Mouse (Mus musculus): Measurements from ENCODE around the gene Itprid2. TPM values are rescaled to one million over a fixed set of nuclear protein-coding genes. Genes with fewer than 3 reads are reported as not detected.

Itprid2 gene
- polyA plus RNA-seq, 1 experiment, result 19.0 TPM

GRCm38 (mm10) chr2:79698166-79698565 lies 63.0 kb downstream of the Itprid2 start:
- DNase-seq (ENCODE audit: extremely low spot score in 1 of 2, low spot score in 1 of 2), result peak in 1 of 2 experiments; percentile 52

- no peak for DNase-seq (ENCODE audit: extremely low spot score in 1 of 2, low spot score in 1 of 2)
These were observed 69.6 kb downstream of the Itprid2 start for GRCm38 (mm10) chr2:79704773-79705172.

GRCm38 (mm10) chr2:79707575-79707974 lies 72.4 kb downstream of the Itprid2 start, which contains the start of gene Ppp1r1c:
TSS of gene Ppp1r1c (plus strand) at chr2:79707780.
- DNase-seq (ENCODE audit: extremely low spot score in 1 of 2, low spot score in 1 of 2), result no peak

GRCm38 (mm10) chr2:79713662-79714091 lies 78.5 kb downstream of the Itprid2 start:
- DNase-seq (ENCODE audit: extremely low spot score in 1 of 2, low spot score in 1 of 2), result no peak

GRCm38 (mm10) chr2:79714745-79715144 lies 79.6 kb downstream of the Itprid2 start:
- no peak for DNase-seq (ENCODE audit: extremely low spot score in 1 of 2, low spot score in 1 of 2)

GRCm38 (mm10) chr2:79715925-79716324 lies 80.8 kb downstream of the Itprid2 start:
- DNase-seq (ENCODE audit: extremely low spot score in 1 of 2, low spot score in 1 of 2), result no peak

- no peak for DNase-seq (ENCODE audit: extremely low spot score in 1 of 2, low spot score in 1 of 2)
These were observed 82.7 kb downstream of the Itprid2 start for GRCm38 (mm10) chr2:79717846-79718245.

GRCm38 (mm10) chr2:79722415-79722814 lies 87.3 kb downstream of the Itprid2 start:
- DNase-seq (ENCODE audit: extremely low spot score in 1 of 2, low spot score in 1 of 2), result no peak

Other genes with a start within 250 kb of the Itprid2 start
- 10.1 and 11.0 TPM in 2 replicates for gene Neurod1, start 178.6 kb upstream of the Itprid2 start, polyA plus RNA-seq (2012; rRNA removed)
- 2.2 and 2.6 TPM in 2 replicates for gene Cerkl, start 178.6 kb upstream of the Itprid2 start, polyA plus RNA-seq (2012; rRNA removed)
- 0.46 and 0.61 TPM in 2 replicates for gene Ppp1r1c, start 72.4 kb downstream of the Itprid2 start, polyA plus RNA-seq (2012; rRNA removed)

All from frontal cortex, adult 2 months (tissue).